Mouse (Mus musculus) cerebellum, adult (tissue): ENCODE measurements around the gene Slc34a1.

Experiments used
- ATAC-seq: cut with Nextera tagmentation; 2 replicates; pipeline ENCODE4 v1.9.2; 2017; ENCODE audit warnings: mild to moderate bottlenecking, moderate library complexity, mixed read lengths; ENCODE audit not compliant: insufficient number of reproducible peaks, low FRiP score, low TSS enrichment

Gene Slc34a1

GRCm38 (mm10) chr13:55403935-55404852 is 6.2 kb downstream of the Slc34a1 start:
- no peak for ATAC-seq

- peak; percentile 45; the same call in 1 of the 2 replicates for ATAC-seq
Measured at GRCm38 (mm10) chr13:55404853-55405782, 7.1 kb downstream of the Slc34a1 start.

GRCm38 (mm10) chr13:55405783-55406390 is 7.9 kb downstream of the Slc34a1 start:
- ATAC-seq, result no peak

GRCm38 (mm10) chr13:55407341-55407740 is 9.4 kb downstream of the Slc34a1 start:
- no peak for ATAC-seq

GRCm38 (mm10) chr13:55408546-55409120 is 10.6 kb downstream of the Slc34a1 start:
- no peak for ATAC-seq

GRCm38 (mm10) chr13:55411826-55412225 is 13.8 kb downstream of the Slc34a1 start:
- no peak for ATAC-seq

GRCm38 (mm10) chr13:55412643-55413307 is 14.8 kb downstream of the Slc34a1 start:
- no peak for ATAC-seq

GRCm38 (mm10) chr13:55413333-55413732 is 15.3 kb downstream of the Slc34a1 start:
- ATAC-seq, result no peak

- no peak for ATAC-seq
Measured at GRCm38 (mm10) chr13:55414743-55415380, 16.9 kb downstream of the Slc34a1 start, which contains the start of gene Pfn3. Gene Pfn3 (minus strand): TSS chr13:55415232.

- peak; percentile 80 for ATAC-seq
Measured at GRCm38 (mm10) chr13:55418004-55418403, 20.0 kb downstream of the Slc34a1 start.

GRCm38 (mm10) chr13:55419142-55419541 is 21.2 kb downstream of the Slc34a1 start:
- ATAC-seq, result no peak

- ATAC-seq, result no peak
Measured at GRCm38 (mm10) chr13:55420018-55420932, 22.3 kb downstream of the Slc34a1 start.

- ATAC-seq, result peak; percentile 31; the same call in 1 of the 2 replicates
Measured at GRCm38 (mm10) chr13:55420933-55421800, 23.2 kb downstream of the Slc34a1 start.

- no peak for ATAC-seq
Measured at GRCm38 (mm10) chr13:55426613-55427012, 28.6 kb downstream of the Slc34a1 start, which contains the start of gene F12. Gene F12 (minus strand): TSS chr13:55426793.

- no peak for ATAC-seq
Measured at GRCm38 (mm10) chr13:55429226-55429888, 31.4 kb downstream of the Slc34a1 start.

- no peak for ATAC-seq
Measured at GRCm38 (mm10) chr13:55430566-55430965, 32.6 kb downstream of the Slc34a1 start.
